Mouse (Mus musculus) retina, postnatal 1 day (tissue): Measurements from ENCODE around the gene Opcml.
A peak's percentile ranks its signal among the peaks of the same experiment; 100 is the strongest.

Source experiments
- DNase-seq: peaks from one replicate; pipeline ENCODE4 v3.0.0-alpha.2; 2012

Opcml gene

GRCm38 (mm10) chr9:28337837-28338236 is 547.3 kb downstream of the Opcml start:
- peak; percentile 19 for DNase-seq

GRCm38 (mm10) chr9:28354978-28355377 is 564.4 kb downstream of the Opcml start:
- peak; percentile 23 for DNase-seq

GRCm38 (mm10) chr9:28357946-28358345 is 567.4 kb downstream of the Opcml start:
- DNase-seq: no peak

GRCm38 (mm10) chr9:28360691-28361090 is 570.1 kb downstream of the Opcml start:
- DNase-seq: no peak

DNA sequence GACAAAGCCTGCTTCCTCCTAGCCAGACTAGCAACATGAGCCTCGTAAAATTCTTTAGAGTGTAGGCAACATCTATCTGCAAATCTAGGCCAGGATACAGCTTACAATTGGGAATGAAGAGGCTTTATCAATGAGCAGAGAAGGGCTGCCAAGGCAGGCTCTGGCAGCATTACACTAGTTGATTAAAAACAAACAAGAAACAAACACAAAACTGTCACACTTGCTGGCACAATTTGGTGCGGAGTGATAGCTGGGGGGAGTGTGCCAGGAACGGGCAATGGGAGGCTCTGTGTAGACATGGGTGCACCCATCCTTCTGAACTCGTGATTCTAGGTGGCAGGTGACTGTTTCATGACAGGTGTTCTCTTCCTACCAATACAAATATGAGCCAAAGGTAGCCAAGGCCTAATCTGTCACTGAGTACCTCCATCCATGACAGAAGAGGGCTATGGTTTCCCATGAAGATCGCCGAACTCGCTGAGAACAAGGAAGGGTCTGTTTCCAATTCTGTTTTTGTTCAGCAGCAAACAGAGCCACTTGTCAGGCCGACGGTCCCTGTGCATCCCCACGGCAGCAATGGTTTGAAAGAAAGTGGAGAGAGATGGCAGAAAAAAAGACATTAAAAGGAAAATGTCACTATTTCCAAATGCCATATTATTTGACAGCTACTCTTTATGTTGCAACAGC is 574.0 kb downstream of the Opcml start:
- DNase-seq: no peak

- DNase-seq: no peak
These were observed 574.5 kb downstream of the Opcml start for GRCm38 (mm10) chr9:28365160-28365473.

- no peak for DNase-seq
These were observed 596.1 kb downstream of the Opcml start for GRCm38 (mm10) chr9:28386527-28387175.

GRCm38 (mm10) chr9:28395222-28395621 is 604.6 kb downstream of the Opcml start:
- DNase-seq: no peak

DNA sequence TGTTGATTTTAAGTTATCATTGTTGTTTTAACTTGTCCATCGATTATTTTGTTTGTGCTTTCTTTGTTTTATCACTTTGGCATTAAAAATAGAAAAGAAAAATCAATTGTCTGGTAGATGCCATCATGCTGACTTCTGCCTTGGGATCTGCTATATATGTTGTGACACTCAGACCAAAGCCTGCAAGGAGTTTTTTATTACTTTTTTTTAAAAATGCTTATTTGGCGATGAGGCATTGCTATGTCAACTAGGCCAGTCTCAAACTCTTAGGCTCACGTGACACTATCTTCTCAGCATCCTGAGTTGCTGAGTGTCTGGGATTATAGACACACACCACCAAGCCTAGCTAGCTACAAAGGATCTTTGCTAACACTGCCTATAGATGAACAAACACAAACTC is 605.1 kb downstream of the Opcml start:
- no peak for DNase-seq

- DNase-seq: peak; percentile 85
These were observed 612.4 kb downstream of the Opcml start for GRCm38 (mm10) chr9:28402770-28403650.

- DNase-seq: peak; percentile 79
These were observed 613.4 kb downstream of the Opcml start for GRCm38 (mm10) chr9:28403831-28404562.

GRCm38 (mm10) chr9:28404616-28405015 is 614.0 kb downstream of the Opcml start:
- peak; percentile 3 for DNase-seq

DNA sequence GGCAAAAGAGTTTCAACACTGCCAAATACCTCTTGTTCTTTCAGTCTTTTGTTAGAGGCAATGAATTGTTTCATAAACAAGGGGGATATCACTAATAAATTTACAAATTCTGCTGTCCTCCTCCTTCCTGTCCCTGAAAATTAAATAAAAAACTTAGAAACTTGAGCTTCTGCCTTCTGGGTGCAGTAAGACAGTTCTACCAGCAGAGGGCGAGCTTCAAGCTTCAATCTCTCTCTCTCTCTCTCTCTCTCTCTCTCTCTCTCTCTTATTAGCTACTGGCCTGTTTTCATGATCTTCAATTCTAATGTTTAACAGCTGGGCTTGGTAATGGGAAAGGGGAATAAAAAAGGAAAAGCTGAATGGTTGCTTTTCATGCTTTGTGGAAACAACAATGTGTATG is 615.2 kb downstream of the Opcml start:
- peak; percentile 70 for DNase-seq

DNA sequence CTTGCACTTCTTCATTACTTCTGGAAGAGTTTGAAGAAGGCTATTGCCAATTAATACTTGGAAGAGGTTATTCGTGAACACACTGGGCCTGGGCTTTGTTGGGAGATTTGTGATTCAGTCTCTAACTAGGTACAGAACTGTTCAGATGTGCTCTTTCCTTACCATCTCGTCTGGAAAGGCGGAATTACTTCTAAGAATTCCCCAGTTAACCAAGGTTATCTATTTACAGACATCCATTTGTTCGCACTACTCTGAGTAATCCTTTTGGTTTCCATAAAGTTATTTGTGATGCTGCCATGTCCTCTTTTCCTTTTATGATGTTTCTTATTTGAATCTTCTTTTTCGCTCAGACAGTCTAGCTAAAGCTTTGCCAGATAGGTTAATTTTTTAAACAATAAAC is 630.2 kb downstream of the Opcml start:
- DNase-seq: no peak

DNA sequence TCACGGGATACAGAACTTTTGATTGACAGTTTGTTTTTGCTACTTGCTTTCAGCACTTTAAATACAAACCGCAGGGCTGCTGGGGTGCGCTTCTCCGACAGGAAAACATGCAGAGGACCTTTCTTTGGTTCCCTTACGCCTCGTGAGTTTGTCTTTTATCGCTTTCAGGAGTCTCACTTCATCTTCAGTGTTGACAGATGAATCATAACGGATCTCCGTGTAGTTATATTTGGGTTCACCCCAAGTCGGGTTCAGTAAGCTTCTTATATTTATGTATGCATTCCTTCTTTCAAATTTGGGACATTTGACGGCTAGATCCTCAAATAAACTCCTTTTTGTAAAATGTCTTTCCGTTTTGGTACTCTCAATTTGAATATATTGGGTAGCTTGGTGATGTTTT is 632.8 kb downstream of the Opcml start:
- DNase-seq: no peak

GRCm38 (mm10) chr9:28432159-28432558 is 641.6 kb downstream of the Opcml start:
- DNase-seq: no peak

- DNase-seq: no peak
These were observed 648.2 kb downstream of the Opcml start for GRCm38 (mm10) chr9:28438752-28439151.

GRCm38 (mm10) chr9:28439433-28440191 is 649.0 kb downstream of the Opcml start:
- no peak for DNase-seq

DNA sequence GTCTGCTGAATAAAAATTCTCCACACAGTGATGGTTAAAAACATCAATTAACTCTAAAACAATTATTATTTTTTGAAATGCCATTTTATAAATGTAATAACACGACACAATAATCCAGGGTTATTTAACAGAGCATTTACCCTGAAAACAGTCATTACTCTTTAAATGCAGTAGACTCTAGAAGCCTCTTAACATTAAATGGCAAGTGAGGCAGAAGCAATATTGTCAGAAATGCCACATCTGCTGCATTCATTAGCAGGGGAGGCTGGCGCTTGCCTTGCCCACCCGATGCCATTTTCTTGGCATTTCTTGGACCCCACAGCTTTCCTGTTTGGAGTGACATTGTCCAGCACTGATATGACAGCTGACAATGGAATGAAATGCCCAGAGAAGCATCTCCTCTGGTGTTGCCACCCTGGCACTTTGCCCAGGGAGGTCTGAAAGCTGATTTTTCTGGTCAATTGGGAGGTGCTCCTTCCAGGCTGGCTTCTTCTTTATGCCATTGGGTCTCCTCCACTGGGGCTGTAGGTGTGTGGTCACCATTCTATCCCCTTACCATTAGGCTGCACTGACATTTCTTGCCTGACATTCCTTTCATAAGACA is 649.7 kb downstream of the Opcml start:
- peak; percentile 40 for DNase-seq

DNA sequence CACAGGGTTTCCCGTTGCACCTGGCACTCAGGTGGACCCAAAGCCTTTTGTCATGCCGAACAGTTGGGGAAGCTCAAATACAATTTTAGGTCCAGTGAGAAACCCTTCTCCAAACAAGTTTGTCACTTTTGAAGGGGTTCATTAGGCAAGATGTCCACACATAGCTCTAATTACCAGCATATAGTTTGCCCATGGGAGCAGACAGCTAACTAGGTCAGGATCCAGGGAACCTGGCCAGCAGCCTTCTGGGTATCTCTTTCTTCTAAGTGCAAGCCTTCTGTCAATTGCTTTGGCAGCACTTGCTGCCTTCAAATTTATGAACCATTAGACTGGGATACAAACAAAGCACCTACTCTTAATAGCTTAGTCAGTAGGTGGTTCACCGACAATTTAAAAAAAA is 653.9 kb downstream of the Opcml start:
- peak; percentile 48 for DNase-seq

DNA sequence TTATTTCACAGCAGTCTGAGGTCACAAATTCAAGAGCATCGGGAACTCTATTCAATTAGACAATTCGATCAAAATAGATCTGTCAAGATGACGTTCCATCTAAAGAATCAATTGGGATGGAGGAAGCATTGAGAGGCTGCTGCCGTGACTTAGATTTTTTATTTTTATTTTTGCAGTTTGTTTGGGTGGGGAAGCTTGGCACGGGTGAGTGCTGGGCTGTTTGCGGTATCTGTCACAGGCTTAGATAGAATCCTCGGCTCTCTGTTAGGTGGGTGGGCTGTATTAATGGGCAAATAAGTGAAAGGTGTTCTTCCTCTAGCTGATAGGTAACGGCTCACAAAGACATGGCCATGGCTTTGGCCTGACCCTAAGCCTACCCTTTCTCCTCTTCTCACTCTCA is 654.4 kb downstream of the Opcml start:
- no peak for DNase-seq

DNA sequence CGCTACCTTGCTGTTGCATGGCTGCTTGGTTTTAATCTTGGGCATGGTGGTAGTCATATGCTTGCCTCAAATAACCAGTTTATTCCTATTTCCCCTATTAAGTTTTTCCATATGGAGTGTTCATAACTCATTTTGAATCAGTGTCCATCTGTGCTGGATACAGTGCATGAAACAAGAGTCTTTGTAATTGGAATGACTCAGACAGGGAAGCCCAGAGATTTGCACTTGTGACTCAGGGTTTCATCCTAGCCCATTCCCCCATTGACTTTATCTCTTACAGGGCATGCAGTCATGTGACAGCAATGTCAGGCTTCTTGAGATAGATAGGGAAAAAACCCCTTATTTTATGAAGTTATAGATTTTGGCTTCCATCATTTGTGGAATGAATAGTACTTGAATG is 655.3 kb downstream of the Opcml start:
- no peak for DNase-seq
